Mouse (Mus musculus): ENCODE measurements around the gene Nop14. TPM values are rescaled to one million over a fixed set of nuclear protein-coding genes. Genes with fewer than 3 reads are reported as not detected.

Gene Nop14
- 22.7 and 24.6 TPM in 2 replicates for polyA plus RNA-seq (2014; fragmentation: Nextera tagmentation; extraction: Ambion mirVana)

- Histone ChIP-seq H3K4me1 (ENCODE audit: control insufficient read depth, insufficient read depth, low read length) (peaks cover 5% of the 10 kb centered on the region; the same call in 1 of the 2 replicates), H3K4me3 (ENCODE audit: low read depth, low read length) (peak within 1 kb of the TSS; percentile 75), H3K4me2 (ENCODE audit: low read depth, low read length) (peak within 1 kb of the TSS; percentile 59), H3K9me3 (ENCODE audit: control insufficient read depth, low read length) (no peaks in the 10 kb centered on the region), H3K9ac (ENCODE audit: low read depth, low read length) (peak within 1 kb of the TSS; percentile 76), H3K27ac (replicated peaks; ENCODE audit: low read depth, low read length) (peak within 1 kb of the TSS; percentile 91), H3K36me3 (ENCODE audit: control insufficient read depth, insufficient read depth, low read length) (peaks cover 24% of the 10 kb centered on the region), H3K27me3 (replicated peaks; ENCODE audit: control insufficient read depth, insufficient read depth, low read length) (no peaks in the 10 kb centered on the region)
- ATAC-seq (ENCODE audit: low read depth) (peak; percentile 100), DNase-seq (ENCODE audit: low spot score) (peak; percentile 100)
- under 1% methylated on average over 59 of the region's 60 CpGs for WGBS
These were observed at the start of gene Nop14, which contains the start of gene Grk4 for GRCm38 (mm10) chr5:34659686-34660590. Nop14 (minus strand) TSS chr5:34660148. Grk4 (plus strand) TSS chr5:34660379.

- no peaks in the 10 kb centered on the region for H3K27me3 ChIP-seq (replicated peaks; ENCODE audit: control insufficient read depth, insufficient read depth, low read length)
- ATAC-seq (ENCODE audit: low read depth) (no peak), DNase-seq (ENCODE audit: low spot score) (no peak)
- H3K36me3 ChIP-seq (ENCODE audit: control insufficient read depth, insufficient read depth, low read length) = no peaks in the 10 kb centered on the region
- H3K9ac ChIP-seq (ENCODE audit: low read depth, low read length) = no peak overlapping the region
- H3K9me3 ChIP-seq (ENCODE audit: control insufficient read depth, low read length) = no peaks in the 10 kb centered on the region
- no peak overlapping the region for H3K4me2 ChIP-seq (ENCODE audit: low read depth, low read length)
- no peak overlapping the region for H3K27ac ChIP-seq (replicated peaks; ENCODE audit: low read depth, low read length)
- 89% methylated on average over 1 of the region's 1 CpGs for WGBS
- no peaks in the 10 kb centered on the region for H3K4me1 ChIP-seq (ENCODE audit: control insufficient read depth, insufficient read depth, low read length)
- no peak overlapping the region for H3K4me3 ChIP-seq (ENCODE audit: low read depth, low read length)
These were observed 48.5 kb upstream of the Nop14 start for GRCm38 (mm10) chr5:34708436-34708835.

DNA sequence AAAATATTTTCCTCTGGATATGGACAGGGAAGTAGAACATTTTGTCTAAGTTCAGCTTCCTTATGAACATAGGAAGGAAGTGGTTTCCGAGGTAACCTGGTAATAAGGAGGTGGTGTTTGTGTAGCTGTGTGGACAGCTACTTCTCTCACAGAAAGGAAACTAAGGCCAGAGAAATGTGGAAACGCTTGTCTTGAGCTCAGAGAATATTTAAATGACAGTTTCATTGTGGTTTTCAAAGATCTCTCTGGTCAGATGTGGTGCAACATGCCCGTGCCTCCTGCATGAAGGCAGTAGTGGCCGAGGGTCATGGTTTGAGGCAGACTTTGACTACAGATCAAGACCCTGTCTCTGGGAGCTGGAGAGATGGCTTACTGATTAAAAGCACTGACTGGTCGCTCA is 35.6 kb upstream of the Nop14 start:
- Histone ChIP-seq H3K4me1 (ENCODE audit: control insufficient read depth, insufficient read depth, low read length) (no peaks in the 10 kb centered on the region), H3K27me3 (replicated peaks; ENCODE audit: control insufficient read depth, insufficient read depth, low read length) (no peaks in the 10 kb centered on the region), H3K4me2 (ENCODE audit: low read depth, low read length) (no peak overlapping the region), H3K9me3 (ENCODE audit: control insufficient read depth, low read length) (no peaks in the 10 kb centered on the region), H3K36me3 (ENCODE audit: control insufficient read depth, insufficient read depth, low read length) (no peaks in the 10 kb centered on the region), H3K9ac (ENCODE audit: low read depth, low read length) (no peak overlapping the region), H3K4me3 (ENCODE audit: low read depth, low read length) (no peak overlapping the region), H3K27ac (replicated peaks; ENCODE audit: low read depth, low read length) (no peak overlapping the region)
- 70% methylated on average over 5 of the region's 5 CpGs for WGBS
- DNase-seq (ENCODE audit: low spot score) (peak; percentile 5), ATAC-seq (ENCODE audit: low read depth) (no peak)

- no peak for DNase-seq (ENCODE audit: low spot score)
- Histone ChIP-seq H3K9me3 (ENCODE audit: control insufficient read depth, low read length) (no peaks in the 10 kb centered on the region), H3K27me3 (replicated peaks; ENCODE audit: control insufficient read depth, insufficient read depth, low read length) (no peaks in the 10 kb centered on the region), H3K36me3 (ENCODE audit: control insufficient read depth, insufficient read depth, low read length) (no peaks in the 10 kb centered on the region), H3K4me3 (ENCODE audit: low read depth, low read length) (no peak overlapping the region), H3K9ac (ENCODE audit: low read depth, low read length) (no peak overlapping the region), H3K4me2 (ENCODE audit: low read depth, low read length) (no peak overlapping the region), H3K4me1 (ENCODE audit: control insufficient read depth, insufficient read depth, low read length) (no peaks in the 10 kb centered on the region), H3K27ac (replicated peaks; ENCODE audit: low read depth, low read length) (no peak overlapping the region)
- no peak for ATAC-seq (ENCODE audit: low read depth)
- WGBS = 69% methylated on average over 2 of the region's 2 CpGs
These were observed 32.8 kb upstream of the Nop14 start for GRCm38 (mm10) chr5:34692782-34693181.

GRCm38 (mm10) chr5:34689868-34690267 is 29.9 kb upstream of the Nop14 start:
- H3K36me3 ChIP-seq (ENCODE audit: control insufficient read depth, insufficient read depth, low read length) = no peaks in the 10 kb centered on the region
- WGBS = 92% methylated on average over 1 of the region's 1 CpGs
- ATAC-seq (ENCODE audit: low read depth) (no peak), DNase-seq (ENCODE audit: low spot score) (no peak)
- H3K9ac ChIP-seq (ENCODE audit: low read depth, low read length) = no peak overlapping the region
- no peak overlapping the region for H3K4me3 ChIP-seq (ENCODE audit: low read depth, low read length)
- no peak overlapping the region for H3K27ac ChIP-seq (replicated peaks; ENCODE audit: low read depth, low read length)
- H3K9me3 ChIP-seq (ENCODE audit: control insufficient read depth, low read length) = no peaks in the 10 kb centered on the region
- H3K27me3 ChIP-seq (replicated peaks; ENCODE audit: control insufficient read depth, insufficient read depth, low read length) = no peaks in the 10 kb centered on the region
- no peaks in the 10 kb centered on the region for H3K4me1 ChIP-seq (ENCODE audit: control insufficient read depth, insufficient read depth, low read length)
- H3K4me2 ChIP-seq (ENCODE audit: low read depth, low read length) = no peak overlapping the region

GRCm38 (mm10) chr5:34670280-34670679 is 10.3 kb upstream of the Nop14 start:
- ATAC-seq (ENCODE audit: low read depth) (no peak), DNase-seq (ENCODE audit: low spot score) (no peak)
- Histone ChIP-seq H3K4me3 (ENCODE audit: low read depth, low read length) (no peak overlapping the region), H3K27me3 (replicated peaks; ENCODE audit: control insufficient read depth, insufficient read depth, low read length) (no peaks in the 10 kb centered on the region), H3K9ac (ENCODE audit: low read depth, low read length) (no peak overlapping the region), H3K27ac (replicated peaks; ENCODE audit: low read depth, low read length) (no peak overlapping the region), H3K4me1 (ENCODE audit: control insufficient read depth, insufficient read depth, low read length) (no peaks in the 10 kb centered on the region), H3K4me2 (ENCODE audit: low read depth, low read length) (no peak overlapping the region), H3K9me3 (ENCODE audit: control insufficient read depth, low read length) (no peaks in the 10 kb centered on the region), H3K36me3 (ENCODE audit: control insufficient read depth, insufficient read depth, low read length) (0 out of 2 replicates have a peak, but pooled peaks cover 7% of the 10 kb centered on the region)
- WGBS = 82% methylated on average over 4 of the region's 4 CpGs

GRCm38 (mm10) chr5:34669493-34669892 is 9.5 kb upstream of the Nop14 start:
- ATAC-seq (ENCODE audit: low read depth) (no peak), DNase-seq (ENCODE audit: low spot score) (no peak)
- Histone ChIP-seq H3K4me1 (ENCODE audit: control insufficient read depth, insufficient read depth, low read length) (no peaks in the 10 kb centered on the region), H3K27me3 (replicated peaks; ENCODE audit: control insufficient read depth, insufficient read depth, low read length) (no peaks in the 10 kb centered on the region), H3K4me2 (ENCODE audit: low read depth, low read length) (no peak overlapping the region), H3K9me3 (ENCODE audit: control insufficient read depth, low read length) (no peaks in the 10 kb centered on the region), H3K4me3 (ENCODE audit: low read depth, low read length) (no peak overlapping the region), H3K27ac (replicated peaks; ENCODE audit: low read depth, low read length) (no peak overlapping the region), H3K36me3 (ENCODE audit: control insufficient read depth, insufficient read depth, low read length) (0 out of 2 replicates have a peak, but pooled peaks cover 7% of the 10 kb centered on the region), H3K9ac (ENCODE audit: low read depth, low read length) (no peak overlapping the region)
- WGBS = 83% methylated on average over 2 of the region's 2 CpGs

DNA sequence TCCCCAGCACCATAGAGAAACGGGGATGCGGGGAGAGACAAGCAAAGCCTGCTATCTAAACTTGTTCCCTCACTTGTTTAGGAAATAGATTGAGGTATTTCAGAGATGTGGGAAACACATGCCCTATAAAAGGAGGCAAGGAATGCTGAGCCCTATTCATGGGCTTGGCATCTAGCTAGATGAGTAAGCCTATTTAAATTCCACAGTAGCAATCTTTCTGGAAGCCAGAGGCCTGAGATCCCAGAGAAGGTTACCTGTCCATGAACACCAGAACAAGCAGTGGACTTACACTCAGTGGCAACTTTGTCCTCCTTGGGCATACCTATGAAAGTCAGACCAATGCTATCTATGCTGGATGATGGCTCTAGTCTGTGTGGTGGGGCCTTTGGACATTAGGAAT is 3.3 kb upstream of the Nop14 start:
- no peaks in the 10 kb centered on the region for H3K27me3 ChIP-seq (replicated peaks; ENCODE audit: control insufficient read depth, insufficient read depth, low read length)

More for the DNA sequence above, 3.3 kb upstream of the Nop14 start:
- Histone ChIP-seq H3K4me1 (ENCODE audit: control insufficient read depth, insufficient read depth, low read length) (peaks cover 5% of the 10 kb centered on the region; the same call in 1 of the 2 replicates), H3K36me3 (ENCODE audit: control insufficient read depth, insufficient read depth, low read length) (no peaks in the 10 kb centered on the region), H3K4me2 (ENCODE audit: low read depth, low read length) (no peak overlapping the region), H3K9ac (ENCODE audit: low read depth, low read length) (no peak overlapping the region), H3K9me3 (ENCODE audit: control insufficient read depth, low read length) (no peaks in the 10 kb centered on the region), H3K27ac (replicated peaks; ENCODE audit: low read depth, low read length) (no peak overlapping the region), H3K4me3 (ENCODE audit: low read depth, low read length) (no peak overlapping the region)
- 92% methylated on average over 2 of the region's 2 CpGs for WGBS
- DNase-seq (ENCODE audit: low spot score) (no peak), ATAC-seq (ENCODE audit: low read depth) (no peak)
